In genomic region chr6:17991625-17992024, GRCm38 (mm10) we compare ENCODE assay signal across 14 mouse cellular contexts. TPM values are rescaled to one million over a fixed set of nuclear protein-coding genes. Genes with fewer than 3 reads are reported as not detected.
DNase-seq lines count a peak whose midpoint lies in the region; ATAC-seq lines count a peak whose summit lies in the region.
"Had no signal": no experiment of that assay in that cellular context is flagged by ENCODE, and none has a peak within 500 bp of the region (broad histone marks: within the 10 kb centered on the region; RNA-seq: fewer than 3 reads in every experiment).

No protein-coding gene starts in this region.

- 56% methylated on average over 7 of the region's 7 CpGs for WGBS in heart, embryonic 11.5 days (ENCODE audit: insufficient replicate concordance)

- no peak overlapping the region for H3K4me2 ChIP-seq in heart, embryonic 11.5 days
- H3K4me2 ChIP-seq: heart, embryonic 12.5 days; limb, embryonic 12.5 days had no signal

- no peaks in the 10 kb centered on the region for H3K9me3 ChIP-seq in heart, embryonic 11.5 days (replicated peaks; ENCODE audit: control insufficient read depth, low read length)
- H3K9me3 ChIP-seq: heart, embryonic 12.5 days; limb, embryonic 12.5 days; megakaryocyte, embryonic 14.5 days had no signal

- H3K27ac ChIP-seq in heart, embryonic 11.5 days (ENCODE audit: low read depth, low read length): no peak overlapping the region
- H3K27ac ChIP-seq: limb, embryonic 12.5 days had no signal

- H3K27me3 ChIP-seq in heart, embryonic 11.5 days (ENCODE audit: control insufficient read depth, insufficient read depth, low read length): no peaks in the 10 kb centered on the region
- H3K27me3 ChIP-seq: heart, embryonic 12.5 days; limb, embryonic 12.5 days; megakaryocyte, embryonic 14.5 days had no signal

- no peak for ATAC-seq in heart, embryonic 11.5 days (replicated peaks; ENCODE audit: insufficient number of reproducible peaks, low FRiP score, low TSS enrichment)

- H3K4me3 ChIP-seq in heart, embryonic 11.5 days (ENCODE audit: low read depth, low read length): no peak overlapping the region
- H3K4me3 ChIP-seq: heart, embryonic 12.5 days; limb, embryonic 12.5 days; megakaryocyte, embryonic 14.5 days had no signal

- H3K4me1 ChIP-seq in heart, embryonic 11.5 days (ENCODE audit: control insufficient read depth, insufficient read depth, low read length): no peaks in the 10 kb centered on the region
- H3K4me1 ChIP-seq: heart, embryonic 12.5 days; limb, embryonic 12.5 days; megakaryocyte, embryonic 14.5 days had no signal

- peak; percentile 4 for DNase-seq in adrenal gland, postnatal 10 days
- DNase-seq in adrenal gland, adult 8-10 months: no peak
- DNase-seq in gastrocnemius, postnatal 14 days: peak; percentile 17
- DNase-seq in gastrocnemius, adult 18-20 months (ENCODE audit: low spot score): no peak
- peak; percentile 8 for DNase-seq in urinary bladder, postnatal 14 days (ENCODE audit: low spot score)
- DNase-seq in urinary bladder, postnatal 25 days (ENCODE audit: low spot score): no peak
- DNase-seq in skeletal muscle tissue, adult 2 months (ENCODE audit: low read depth, low spot score): peak; percentile 1
- DNase-seq: embryo, embryonic 11 days; layer of hippocampus, postnatal 36 days; right cerebral cortex, postnatal 14 days had no signal

- intact Hi-C loops in gastrocnemius, postnatal 14 days (cut with DNase I; ENCODE audit: low total_unique reads): no loop called here

- no peak overlapping the region for H3K9ac ChIP-seq in heart, embryonic 11.5 days (ENCODE audit: low read depth, low read length)
- H3K9ac ChIP-seq: heart, embryonic 12.5 days; limb, embryonic 12.5 days had no signal

- no peaks in the 10 kb centered on the region for H3K36me3 ChIP-seq in heart, embryonic 11.5 days (ENCODE audit: control insufficient read depth, insufficient read depth, low read length)
- H3K36me3 ChIP-seq: heart, embryonic 12.5 days; limb, embryonic 12.5 days had no signal

RNA-seq across cellular contexts. Expression of gene Wnt2, which starts 38.8 kb away (rescaled TPM):
- total RNA-seq in adrenal gland, postnatal 10 days (2021): 1 to 10 TPM in 1 of 2 experiments, under 1 TPM in 1; 0.79 to 1.2 TPM
- under 1 TPM; 0.18 to 0.67 (median 0.43) TPM for total RNA-seq in adrenal gland, adult 8-10 months (2022)
- total RNA-seq in gastrocnemius, postnatal 14 days (2021): under 1 TPM; 0.44 to 0.88 TPM
- total RNA-seq in gastrocnemius, adult 18-20 months (2021): under 1 TPM; 0.23 to 0.36 TPM
- 12.6 and 15.6 TPM in 2 replicates for polyA plus RNA-seq in heart, embryonic 11.5 days (2014; fragmentation: Nextera tagmentation; extraction: Ambion mirVana)

Comparison
In these comparisons a context has a peak if more than half of its experiments do, and no peak if none do; other contexts are left out.
1. DNase-seq: peak in adrenal gland, postnatal 10 days (single experiment), gastrocnemius, postnatal 14 days (single experiment), urinary bladder, postnatal 14 days (single experiment) and skeletal muscle tissue, adult 2 months (single experiment); none in adrenal gland, adult 8-10 months (single experiment), gastrocnemius, adult 18-20 months (single experiment) and urinary bladder, postnatal 25 days (single experiment).